Mouse (Mus musculus) C2C12 (cell line): ENCODE measurements around the gene Cct7.

Source experiments
- CEBPB ChIP-seq: IDR thresholded peaks from one replicate; pipeline ENCODE4 v1.6.1; 2011; ENCODE audit warnings: low read depth, mild to moderate bottlenecking, control low read depth, moderate library complexity
- CTCF ChIP-seq: IDR thresholded peaks from one replicate; pipeline ENCODE4 v1.5.1; 2011; ENCODE audit not compliant: control insufficient read depth, insufficient read depth, insufficient read length

DNA sequence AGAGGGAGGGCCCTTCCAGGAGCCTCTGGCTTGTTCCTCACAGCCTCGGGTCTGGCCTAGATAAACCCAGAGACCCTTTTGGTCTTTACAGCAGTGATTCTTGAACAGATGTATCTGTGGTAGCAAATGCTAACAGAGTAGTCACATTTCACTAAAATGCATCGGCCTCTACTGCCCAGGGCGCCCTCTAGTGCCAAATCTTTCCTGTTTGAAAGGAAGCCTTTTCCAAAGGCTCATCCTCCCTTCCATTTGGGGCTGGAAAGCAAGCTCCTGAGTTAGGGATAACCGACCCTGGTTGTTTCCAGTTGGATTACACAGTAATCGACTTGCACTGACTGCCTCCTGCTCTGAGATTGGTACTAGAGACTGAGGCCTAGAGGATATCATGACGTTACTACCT lies 59.2 kb downstream of the Cct7 start:
- TF ChIP-seq CTCF (no peak), CEBPB (no peak)
